Mouse (Mus musculus) lung, embryonic 15.5 days (tissue): ENCODE measurements at regions not wholly inside any gene's neighbourhood (a gene's known extent, or its start where the extent isn't known, plus 50 kb on each side); places are given as distances from the start of the nearest gene placed in this dataset.

Source experiments
- ATAC-seq: fragments of 200-750 bp; cut with Nextera tagmentation; 2 replicates; pipeline ENCODE4 v1.8.0; 2017; ENCODE audit warnings: moderate number of reproducible peaks, borderline replicate concordance; ENCODE audit not compliant: low FRiP score, low TSS enrichment; ENCODE audit errors: extremely low read depth
- H3K27ac ChIP-seq: fragments of 300-500 bp; sonication (generic); 2 replicates; pipeline ENCODE4 v1.5.1; 2015; ENCODE audit warnings: moderate library complexity, mild to moderate bottlenecking, inconsistent platforms
- H3K27me3 ChIP-seq: fragments of 300-500 bp; sonication (generic); 2 replicates; pipeline ENCODE4 v1.6.1; 2015; ENCODE audit warnings: inconsistent platforms
- H3K36me3 ChIP-seq: fragments of 300-500 bp; sonication (generic); 2 replicates; pipeline ENCODE4 v1.6.1; 2015; ENCODE audit warnings: inconsistent platforms
- H3K4me1 ChIP-seq: fragments of 300-500 bp; sonication (generic); 2 replicates; pipeline ENCODE4 v1.6.1; 2015; ENCODE audit warnings: inconsistent platforms
- H3K4me2 ChIP-seq: fragments of 300-500 bp; sonication (generic); 2 replicates; pipeline ENCODE4 v1.6.1; 2015; ENCODE audit warnings: inconsistent platforms, mild to moderate bottlenecking, moderate library complexity
- H3K4me3 ChIP-seq: fragments of 300-500 bp; sonication (generic); 2 replicates; pipeline ENCODE4 v1.5.1; 2015; ENCODE audit warnings: mild to moderate bottlenecking, inconsistent platforms
- H3K9ac ChIP-seq: fragments of 300-500 bp; sonication (generic); 2 replicates; pipeline ENCODE4 v1.6.1; 2015; ENCODE audit warnings: inconsistent platforms
- H3K9me3 ChIP-seq: fragments of 300-500 bp; sonication (generic); 2 replicates; pipeline ENCODE4 v1.6.1; 2016; ENCODE audit warnings: inconsistent platforms
- WGBS: fragments of 180-500 bp; shearing (Covaris S2); methylation state at CpG from one replicate; pipeline ENCODE4 v1.1.7; 2015; 5-methylcytosine and 5-hydroxymethylcytosine counted together

DNA sequence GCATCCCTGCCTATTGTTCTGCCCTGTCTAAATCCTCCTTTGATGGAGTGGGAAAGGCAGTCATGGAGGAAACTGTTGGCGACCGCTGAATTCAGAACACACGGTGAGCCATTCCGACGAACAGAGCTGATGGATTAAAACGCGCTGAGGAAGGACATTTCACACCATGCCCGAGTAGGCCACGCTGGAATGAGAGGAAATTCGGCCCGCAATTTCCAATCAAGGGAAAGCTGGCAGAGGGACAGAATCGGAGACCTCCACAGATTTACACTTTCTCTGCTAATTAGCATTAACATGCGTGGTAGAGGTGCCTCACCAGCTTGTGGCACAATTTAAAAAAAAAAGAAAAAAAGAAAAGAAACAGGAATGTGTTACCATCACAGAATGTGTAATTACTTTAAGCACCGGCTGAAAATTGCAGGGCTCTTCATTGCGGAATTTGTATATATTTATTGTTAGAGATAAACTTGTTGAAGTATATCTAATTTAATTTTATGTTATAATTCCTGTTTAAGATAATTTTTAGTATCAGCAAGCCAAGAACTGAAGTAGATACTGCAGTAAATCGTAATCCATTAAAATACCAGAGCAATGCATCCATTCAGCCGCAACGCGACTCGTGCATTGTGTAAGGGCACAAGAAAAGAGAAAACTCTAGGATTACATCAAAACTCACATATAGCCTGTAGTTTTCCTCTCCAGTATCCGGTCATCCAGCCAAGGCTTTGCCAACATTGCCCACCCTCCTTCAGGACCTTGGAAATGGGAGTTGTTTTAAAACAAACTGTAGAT is 2249.4 kb upstream of the Gm7489 start:
- H3K4me2 ChIP-seq = peak overlapping the region; percentile 24; the same call in 1 of the 2 replicates
- WGBS = 51% methylated on average over 21 of the region's 21 CpGs
- H3K9ac ChIP-seq = no peak overlapping the region
- H3K27me3 ChIP-seq = no peaks in the 10 kb centered on the region
- H3K27ac ChIP-seq = no peak overlapping the region
- H3K4me1 ChIP-seq = 0 out of 2 replicates have a peak, but pooled peaks cover 7% of the 10 kb centered on the region
- H3K4me3 ChIP-seq = no peak overlapping the region
- H3K36me3 ChIP-seq = no peaks in the 10 kb centered on the region
- H3K9me3 ChIP-seq = no peaks in the 10 kb centered on the region
- ATAC-seq = no peak

DNA sequence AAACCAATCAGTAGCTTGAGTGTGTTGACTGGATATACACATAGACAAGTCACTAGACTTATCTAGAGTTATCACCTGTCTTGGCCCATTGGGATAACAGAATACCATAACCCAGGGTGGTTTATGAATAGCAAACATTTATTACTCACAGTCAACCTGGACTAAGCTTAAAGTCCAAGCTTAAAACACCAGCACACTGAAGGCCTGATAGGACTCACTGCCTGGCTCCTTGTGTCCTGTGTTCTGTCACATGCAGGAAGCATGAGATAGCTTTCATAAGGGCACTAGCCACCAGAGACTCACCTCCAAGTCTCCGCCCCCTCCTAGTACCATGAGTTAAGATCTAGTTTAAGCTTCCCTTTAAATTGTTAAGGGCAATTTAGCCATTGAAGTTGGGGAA is 2247.1 kb upstream of the Gm7489 start:
- 85% methylated on average over 1 of the region's 1 CpGs for WGBS
- no peak overlapping the region for H3K4me2 ChIP-seq

DNA sequence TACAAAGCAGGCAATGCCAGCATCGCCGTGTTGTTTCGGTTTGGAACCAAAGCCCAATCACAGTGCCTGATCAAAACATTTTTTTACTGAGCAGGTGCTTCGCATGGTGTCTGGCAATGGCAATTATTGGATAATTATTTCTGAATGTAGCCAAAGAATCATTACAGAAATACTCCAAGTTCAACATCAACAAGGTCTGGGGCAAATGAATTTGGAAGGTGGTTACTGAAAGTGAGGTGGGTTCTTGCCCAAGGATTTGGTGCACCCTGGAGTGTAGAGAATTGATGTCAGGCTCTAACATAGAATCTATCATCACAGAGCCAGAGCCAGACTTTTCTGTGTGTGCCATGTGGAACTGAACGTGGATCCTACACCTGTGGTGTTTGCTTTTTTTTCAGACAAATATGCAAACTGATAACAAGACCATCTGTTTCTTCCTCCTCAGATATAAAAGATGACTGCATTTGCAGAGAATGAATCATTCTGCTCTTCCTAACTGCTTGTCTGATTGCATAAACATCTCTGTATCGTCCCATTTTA is 2240.9 kb upstream of the Gm7489 start:
- ATAC-seq = no peak
- no peaks in the 10 kb centered on the region for H3K4me1 ChIP-seq
- 71% methylated on average over 6 of the region's 6 CpGs for WGBS
- H3K4me3 ChIP-seq = no peak overlapping the region
- H3K27ac ChIP-seq = no peak overlapping the region
- no peaks in the 10 kb centered on the region for H3K36me3 ChIP-seq
- H3K27me3 ChIP-seq = no peaks in the 10 kb centered on the region
- H3K9me3 ChIP-seq = no peaks in the 10 kb centered on the region
- H3K9ac ChIP-seq = no peak overlapping the region
- H3K4me2 ChIP-seq = no peak overlapping the region

More for the DNA sequence above, 2247.1 kb upstream of the Gm7489 start:
- H3K9ac ChIP-seq = no peak overlapping the region
- no peak overlapping the region for H3K4me3 ChIP-seq
- H3K27ac ChIP-seq = no peak overlapping the region
- H3K9me3 ChIP-seq = no peaks in the 10 kb centered on the region
- H3K27me3 ChIP-seq = no peaks in the 10 kb centered on the region
- ATAC-seq = no peak
- 0 out of 2 replicates have a peak, but pooled peaks cover 7% of the 10 kb centered on the region for H3K4me1 ChIP-seq
- H3K36me3 ChIP-seq = no peaks in the 10 kb centered on the region

DNA sequence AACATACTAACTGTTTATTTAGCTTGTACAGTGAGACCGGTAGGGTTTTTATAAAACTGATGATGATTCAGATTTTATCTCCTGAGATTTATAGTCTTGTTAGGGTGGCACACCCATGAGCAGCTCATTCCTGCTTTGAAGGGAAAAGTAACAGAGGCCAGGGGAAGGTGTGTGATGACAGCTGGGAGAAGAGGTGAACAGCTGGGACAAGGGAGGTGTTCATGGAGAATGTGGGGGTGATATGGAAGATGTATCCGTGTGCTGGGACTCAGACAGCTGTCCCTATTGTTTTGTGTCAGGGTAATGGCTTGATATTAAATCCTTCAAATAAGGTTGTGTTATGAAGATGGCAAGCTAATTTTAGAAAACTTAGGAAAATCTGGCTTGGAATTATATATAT is 2238.4 kb upstream of the Gm7489 start:
- no peaks in the 10 kb centered on the region for H3K4me1 ChIP-seq
- WGBS = 36% methylated on average over 2 of the region's 2 CpGs

DNA sequence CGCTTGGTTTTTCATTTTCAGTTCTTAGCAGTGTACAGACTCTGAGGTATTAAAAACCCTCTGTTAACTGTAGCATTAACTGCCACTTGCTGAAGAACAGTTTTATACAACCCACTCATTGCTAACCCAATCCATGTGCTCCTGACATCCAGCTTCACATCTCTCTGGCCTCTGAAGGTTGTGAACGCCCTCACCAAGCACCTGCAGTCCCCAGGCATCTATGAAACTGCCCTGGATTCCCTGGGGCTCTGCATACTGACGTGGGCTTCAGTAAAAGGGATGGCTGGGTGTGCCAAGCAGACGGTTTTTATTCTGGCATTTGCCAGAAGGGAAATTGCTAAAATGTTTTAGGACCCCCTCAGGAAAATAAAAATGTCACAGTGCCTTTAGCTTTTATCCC is 2232.2 kb upstream of the Gm7489 start:
- ATAC-seq = no peak
- no peak overlapping the region for H3K27ac ChIP-seq
- no peaks in the 10 kb centered on the region for H3K27me3 ChIP-seq
- 61% methylated on average over 4 of the region's 4 CpGs for WGBS
- no peak overlapping the region for H3K9ac ChIP-seq
- no peak overlapping the region for H3K4me2 ChIP-seq
- H3K4me1 ChIP-seq = no peaks in the 10 kb centered on the region
- H3K36me3 ChIP-seq = no peaks in the 10 kb centered on the region
- no peaks in the 10 kb centered on the region; the same call in 1 of the 2 replicates for H3K9me3 ChIP-seq
- no peak overlapping the region for H3K4me3 ChIP-seq

More for the DNA sequence above, 2238.4 kb upstream of the Gm7489 start:
- no peak overlapping the region for H3K9ac ChIP-seq
- ATAC-seq = no peak
- H3K27me3 ChIP-seq = no peaks in the 10 kb centered on the region
- H3K4me2 ChIP-seq = no peak overlapping the region
- no peaks in the 10 kb centered on the region for H3K36me3 ChIP-seq
- H3K4me3 ChIP-seq = no peak overlapping the region
- no peak overlapping the region for H3K27ac ChIP-seq
- no peaks in the 10 kb centered on the region for H3K9me3 ChIP-seq

DNA sequence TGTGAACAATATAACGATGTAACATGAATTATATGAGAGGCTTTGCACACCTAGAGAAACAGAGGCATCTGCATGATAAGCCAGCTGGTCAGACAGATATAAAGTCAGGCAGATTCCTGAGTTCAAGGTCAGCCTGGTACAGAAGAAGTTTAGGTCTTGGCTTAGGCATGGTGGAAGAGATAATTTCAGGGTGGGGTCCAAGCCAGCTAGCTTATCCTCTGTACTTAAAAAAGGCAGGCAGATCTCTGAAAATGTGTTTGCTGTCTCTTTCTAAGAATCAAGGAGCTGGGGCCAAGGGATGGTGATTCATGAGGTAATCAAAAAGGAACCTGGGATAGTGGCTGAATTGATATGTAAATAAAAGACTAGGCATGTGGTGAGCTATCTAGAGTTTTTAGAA is 2227.1 kb upstream of the Gm7489 start:
- H3K27ac ChIP-seq = no peak overlapping the region
- no peak for ATAC-seq
- WGBS = 88% methylated on average over 1 of the region's 1 CpGs
- no peaks in the 10 kb centered on the region for H3K27me3 ChIP-seq
- no peaks in the 10 kb centered on the region; the same call in 1 of the 2 replicates for H3K9me3 ChIP-seq
- H3K9ac ChIP-seq = no peak overlapping the region
- no peaks in the 10 kb centered on the region for H3K36me3 ChIP-seq
- H3K4me1 ChIP-seq = no peaks in the 10 kb centered on the region
- H3K4me2 ChIP-seq = no peak overlapping the region
- no peak overlapping the region for H3K4me3 ChIP-seq

DNA sequence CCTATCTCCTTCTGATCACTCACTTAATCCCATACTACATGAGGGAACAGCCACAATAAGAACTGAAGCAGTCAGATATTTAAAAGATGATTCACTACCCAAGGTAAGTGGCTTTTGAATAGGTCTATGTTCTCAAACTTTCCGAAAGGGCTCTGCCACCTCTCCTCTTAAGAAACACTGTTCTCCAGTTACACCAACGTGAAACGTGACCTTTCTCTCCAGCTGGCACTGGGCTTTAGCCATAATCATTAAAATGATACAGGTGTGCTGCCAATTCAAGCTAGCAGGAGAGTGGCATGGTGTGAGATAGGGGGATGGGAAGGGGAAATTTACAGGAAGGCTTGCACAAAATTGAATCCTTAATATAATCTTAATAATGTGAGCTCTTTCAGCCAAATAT is 2216.4 kb upstream of the Gm7489 start:
- no peak overlapping the region for H3K4me2 ChIP-seq
- H3K9ac ChIP-seq = no peak overlapping the region
- no peaks in the 10 kb centered on the region for H3K27me3 ChIP-seq
- ATAC-seq = no peak
- no peak overlapping the region for H3K27ac ChIP-seq
- 63% methylated on average over 3 of the region's 3 CpGs for WGBS
- H3K36me3 ChIP-seq = no peaks in the 10 kb centered on the region
- H3K4me3 ChIP-seq = no peak overlapping the region
- 0 out of 2 replicates have a peak, but pooled peaks cover 7% of the 10 kb centered on the region for H3K4me1 ChIP-seq
- H3K9me3 ChIP-seq = no peaks in the 10 kb centered on the region

DNA sequence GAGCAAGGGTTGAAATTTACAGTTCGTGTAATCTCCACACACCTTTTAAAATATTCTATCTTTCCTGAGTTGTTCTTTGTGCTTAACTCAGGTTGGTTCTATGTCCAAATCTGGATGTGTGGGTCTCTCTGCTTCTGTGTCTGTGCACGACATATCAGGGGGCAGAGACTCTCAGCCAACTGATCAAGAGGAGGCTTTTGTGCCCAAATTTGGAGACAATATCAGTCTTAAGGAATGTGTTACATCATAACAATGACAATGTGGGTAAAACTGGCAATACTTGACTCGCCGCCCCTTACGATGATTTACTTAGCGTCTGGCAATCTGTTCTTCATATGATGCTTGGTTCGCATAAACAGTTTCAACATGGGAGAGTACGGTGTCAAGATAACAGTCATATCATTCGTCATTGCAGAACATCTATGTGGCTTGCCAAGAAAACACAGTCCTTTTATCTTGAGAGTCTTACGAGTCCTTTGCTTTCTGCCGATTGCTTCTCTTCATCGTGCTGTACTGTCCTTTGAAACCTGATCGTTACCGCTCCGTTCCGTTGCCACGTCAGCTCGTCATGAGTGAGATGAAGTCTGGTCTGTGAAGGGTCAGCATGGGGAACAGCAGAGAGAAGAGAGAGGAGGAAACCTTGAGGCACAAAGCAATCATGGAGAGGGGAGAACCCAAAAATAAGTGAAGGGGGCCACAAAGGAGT is 2212.9 kb upstream of the Gm7489 start:
- 29% methylated on average over 18 of the region's 18 CpGs for WGBS

DNA sequence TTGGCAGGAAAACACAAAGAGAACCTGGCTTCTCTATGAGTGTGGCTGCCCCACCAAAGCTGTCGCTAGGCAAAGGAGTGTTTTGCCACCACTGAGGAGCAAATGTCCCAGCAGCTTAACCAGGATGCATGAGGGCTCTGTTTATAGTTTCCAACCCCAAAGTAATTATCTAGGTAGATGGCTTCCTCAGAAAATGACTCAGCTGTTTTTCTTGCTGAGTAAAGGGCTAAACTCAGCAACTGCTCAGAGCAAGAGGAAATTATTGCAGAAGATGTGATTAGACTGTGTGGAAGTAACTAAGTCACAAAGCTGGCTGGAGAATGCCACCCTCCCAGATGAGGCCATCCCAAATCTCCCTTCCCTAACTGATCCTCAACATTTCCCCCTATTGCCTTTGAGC is 2211.2 kb upstream of the Gm7489 start:
- WGBS = 82% methylated on average over 1 of the region's 1 CpGs
- H3K4me1 ChIP-seq = 0 out of 2 replicates have a peak, but pooled peaks cover 7% of the 10 kb centered on the region
- ATAC-seq = no peak

More for the DNA sequence above, 2212.9 kb upstream of the Gm7489 start:
- Histone ChIP-seq H3K4me3 (no peak overlapping the region), H3K9me3 (no peaks in the 10 kb centered on the region), H3K27ac (peak overlapping the region; percentile 59), H3K27me3 (no peaks in the 10 kb centered on the region), H3K36me3 (no peaks in the 10 kb centered on the region), H3K9ac (no peak overlapping the region), H3K4me1 (0 out of 2 replicates have a peak, but pooled peaks cover 7% of the 10 kb centered on the region), H3K4me2 (peak overlapping the region; percentile 39)
- peak; percentile 86; the same call in 1 of the 2 replicates for ATAC-seq

DNA sequence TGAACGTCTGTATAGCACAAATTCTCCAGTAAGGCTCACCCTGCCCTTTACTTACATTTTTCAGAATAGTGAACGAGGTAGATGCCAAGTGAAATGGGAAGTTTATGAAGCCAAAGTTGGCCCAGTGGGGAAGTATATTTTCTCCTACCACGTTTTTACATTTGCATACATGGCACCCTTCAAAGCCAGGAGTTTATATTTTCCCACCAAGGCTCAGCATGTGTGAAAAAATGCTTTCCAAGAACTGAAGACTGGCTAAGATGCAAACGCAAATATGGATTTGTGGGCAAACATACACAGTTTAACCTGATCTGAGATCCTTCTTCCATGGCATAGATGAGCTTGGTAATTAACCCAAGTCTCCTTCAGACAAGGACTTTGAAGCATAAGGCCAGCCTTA is 2209.4 kb upstream of the Gm7489 start:
- Histone ChIP-seq H3K27me3 (no peaks in the 10 kb centered on the region), H3K9ac (no peak overlapping the region), H3K4me3 (no peak overlapping the region), H3K4me1 (0 out of 2 replicates have a peak, but pooled peaks cover 7% of the 10 kb centered on the region), H3K9me3 (no peaks in the 10 kb centered on the region), H3K27ac (no peak overlapping the region), H3K36me3 (no peaks in the 10 kb centered on the region), H3K4me2 (no peak overlapping the region)
- no peak for ATAC-seq
- 71% methylated on average over 4 of the region's 4 CpGs for WGBS

More for the DNA sequence above, 2211.2 kb upstream of the Gm7489 start:
- Histone ChIP-seq H3K4me2 (no peak overlapping the region), H3K27ac (no peak overlapping the region), H3K4me3 (no peak overlapping the region), H3K9me3 (no peaks in the 10 kb centered on the region), H3K9ac (no peak overlapping the region), H3K36me3 (no peaks in the 10 kb centered on the region), H3K27me3 (no peaks in the 10 kb centered on the region)

DNA sequence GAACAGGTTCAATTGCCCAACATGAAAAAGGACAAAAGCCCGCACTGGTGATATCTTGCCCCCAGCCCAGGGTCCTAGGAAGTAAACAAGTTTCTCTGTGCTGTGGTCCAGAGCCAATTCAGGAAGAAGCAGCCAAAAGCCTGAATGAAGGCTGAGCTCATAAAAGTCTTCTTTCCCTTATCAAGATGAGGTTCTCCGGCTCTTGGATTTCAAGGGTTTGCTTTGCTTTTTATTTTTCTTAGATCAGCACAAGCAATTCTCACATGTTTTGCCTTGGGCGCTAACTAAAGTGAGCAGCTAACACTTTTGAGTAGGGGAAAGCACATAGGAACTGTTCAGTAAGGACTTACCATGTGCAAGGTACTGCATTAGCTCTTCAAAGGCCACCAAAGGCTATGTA is 2208.0 kb upstream of the Gm7489 start:
- Histone ChIP-seq H3K4me1 (0 out of 2 replicates have a peak, but pooled peaks cover 2% of the 10 kb centered on the region), H3K27me3 (no peaks in the 10 kb centered on the region), H3K4me3 (no peak overlapping the region), H3K9ac (no peak overlapping the region), H3K27ac (no peak overlapping the region), H3K36me3 (no peaks in the 10 kb centered on the region), H3K9me3 (no peaks in the 10 kb centered on the region), H3K4me2 (no peak overlapping the region)
- 58% methylated on average over 3 of the region's 3 CpGs for WGBS
- ATAC-seq = no peak

DNA sequence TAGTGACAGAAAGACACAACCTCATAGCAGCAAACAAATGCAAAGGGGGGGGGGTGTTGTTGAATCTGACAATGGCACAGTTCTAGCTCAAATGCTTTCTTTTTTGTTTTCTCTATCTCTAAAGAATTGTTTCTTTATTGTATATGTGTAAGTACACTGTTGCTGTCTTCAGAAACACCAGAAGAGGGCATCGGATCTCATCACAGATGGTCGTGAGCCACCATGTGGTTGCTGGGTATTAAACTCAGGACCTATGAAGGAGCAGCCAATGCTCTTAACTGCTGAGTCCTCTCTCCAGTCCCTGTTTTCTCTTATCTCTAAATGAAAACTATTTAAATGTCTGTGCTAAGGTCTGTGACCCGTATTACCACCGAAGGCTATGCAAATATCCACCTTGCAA is 2207.4 kb upstream of the Gm7489 start:
- H3K4me1 ChIP-seq = no peaks in the 10 kb centered on the region
- no peaks in the 10 kb centered on the region for H3K36me3 ChIP-seq
- WGBS = 77% methylated on average over 4 of the region's 4 CpGs
- no peak overlapping the region for H3K27ac ChIP-seq
- no peak for ATAC-seq
- no peak overlapping the region for H3K4me2 ChIP-seq
- no peak overlapping the region for H3K9ac ChIP-seq
- no peak overlapping the region for H3K4me3 ChIP-seq
- no peaks in the 10 kb centered on the region for H3K27me3 ChIP-seq
- no peaks in the 10 kb centered on the region for H3K9me3 ChIP-seq
